Mouse (Mus musculus): Measurements from ENCODE around the gene Col26a1. TPM values are rescaled to one million over a fixed set of nuclear protein-coding genes. Genes with fewer than 3 reads are reported as not detected.

The Col26a1 gene
- polyA plus RNA-seq, 1 experiment: 0.03 TPM

DNA sequence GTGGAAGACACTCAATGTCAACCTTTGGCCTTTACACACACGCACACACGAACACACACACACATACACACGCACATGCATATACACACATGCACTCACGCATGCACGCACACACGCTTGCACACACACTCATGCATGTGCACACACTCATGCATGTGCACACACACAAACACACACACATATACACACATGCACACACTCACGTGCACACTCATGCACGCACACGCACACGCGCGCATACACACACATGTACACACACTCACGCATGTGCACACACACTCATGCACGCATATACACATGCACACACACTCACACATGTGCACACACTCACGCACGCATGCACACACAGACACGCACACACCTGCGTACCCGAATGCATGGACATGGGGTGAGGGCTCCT is 130.9 kb downstream of the Col26a1 start:
- no peak for TF ChIP-seq GATA1 (IDR thresholded peaks at IDR 0.05; ENCODE audit: low read length)

DNA sequence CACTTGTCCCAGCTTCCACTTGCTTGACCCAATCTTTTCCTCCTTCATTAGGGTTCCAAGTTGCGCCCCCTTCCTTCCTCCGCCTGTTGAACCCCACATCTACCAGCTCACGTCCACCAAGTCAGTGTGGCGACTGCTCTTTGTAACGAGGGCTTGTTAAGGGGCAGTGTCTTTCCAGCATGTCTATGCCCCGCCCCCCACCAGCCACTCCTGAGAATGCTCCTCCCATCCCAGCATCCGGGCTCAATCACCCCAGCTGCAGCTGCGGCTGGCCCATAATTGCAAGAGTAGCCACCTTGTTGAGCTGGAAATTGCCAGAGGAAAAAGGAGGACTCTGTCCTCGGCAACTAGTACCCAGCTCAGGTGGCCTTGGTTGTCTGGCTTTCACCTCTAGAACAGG is 136.4 kb downstream of the Col26a1 start:
- no peak for TF ChIP-seq GATA1 (IDR thresholded peaks at IDR 0.05; ENCODE audit: low read length)

DNA sequence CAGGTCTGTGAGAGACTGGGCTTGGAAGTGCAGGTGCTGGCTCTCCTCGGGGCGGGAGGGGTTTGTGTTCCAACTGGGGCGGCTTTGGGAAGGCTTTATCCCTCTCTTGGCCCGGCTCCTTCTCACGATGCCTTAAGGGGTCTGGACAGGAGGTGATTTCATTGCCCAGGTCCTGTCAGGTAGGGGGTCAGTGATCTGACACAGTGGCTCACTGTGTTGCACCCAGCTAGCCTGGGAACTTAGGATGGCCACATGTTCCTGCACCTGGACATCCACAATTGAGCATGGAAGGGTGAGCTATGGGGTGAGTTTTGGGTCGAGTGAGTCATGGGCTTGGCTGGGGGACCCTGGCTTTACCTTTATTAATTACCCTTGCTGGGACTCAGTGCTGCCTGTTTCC is 144.1 kb downstream of the Col26a1 start:
- no peak for TF ChIP-seq GATA1 (IDR thresholded peaks at IDR 0.05; ENCODE audit: low read length)

DNA sequence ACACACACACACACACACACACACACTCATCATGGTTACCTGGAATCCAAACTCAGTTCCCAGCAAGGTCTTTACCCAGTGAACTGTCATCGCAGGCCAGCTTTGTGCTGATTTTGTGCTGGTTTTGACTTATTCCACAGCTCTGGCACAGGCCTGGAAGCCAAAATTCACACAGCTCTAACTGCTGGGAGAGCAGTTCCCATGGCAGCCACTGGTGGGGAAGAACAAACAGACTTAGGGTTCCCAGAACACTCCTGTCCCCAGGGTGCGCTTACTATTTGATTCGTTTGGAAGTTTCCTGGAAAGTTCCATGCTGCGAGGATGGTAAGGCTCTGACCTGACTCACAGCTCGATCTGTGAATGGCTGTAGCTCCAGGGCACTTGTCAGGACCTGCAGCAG is 161.4 kb downstream of the Col26a1 start:
- TF ChIP-seq GATA1 (IDR thresholded peaks at IDR 0.05; ENCODE audit: low read length): no peak

DNA sequence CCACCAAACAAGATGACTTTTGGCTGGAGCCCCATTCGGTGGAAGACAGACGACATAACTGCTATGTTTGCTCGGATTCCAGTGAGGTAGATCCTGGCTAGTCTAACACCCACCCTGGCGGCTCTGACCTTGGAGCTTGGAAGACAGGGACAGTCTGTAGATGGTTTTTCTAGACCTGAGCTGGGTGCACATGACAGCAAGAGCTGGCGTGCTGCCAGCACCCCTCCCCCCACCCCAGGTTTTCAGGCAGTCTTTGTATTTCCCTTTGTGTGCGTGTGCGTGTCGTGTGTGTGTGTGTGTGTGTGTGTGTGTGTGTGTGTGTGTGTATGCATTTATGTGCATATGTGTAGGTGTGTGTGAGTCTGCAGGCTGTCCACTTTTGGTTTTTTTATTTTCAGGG is 164.4 kb downstream of the Col26a1 start:
- TF ChIP-seq GATA1 (IDR thresholded peaks at IDR 0.05; ENCODE audit: low read length): no peak

DNA sequence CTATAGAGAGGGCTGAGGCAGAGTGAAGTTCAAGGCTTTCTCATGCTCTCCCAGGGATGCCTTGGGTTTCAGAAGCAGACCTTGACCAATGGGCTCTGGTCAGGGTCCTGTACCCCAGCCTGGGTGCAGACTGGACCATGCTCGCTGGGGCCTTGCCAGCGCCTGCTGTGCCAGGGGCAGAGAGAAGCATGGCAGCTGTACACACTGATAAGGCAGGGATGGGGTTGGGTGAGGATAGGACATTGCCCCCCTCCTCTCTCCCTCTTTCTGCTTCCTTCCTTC is 165.5 kb downstream of the Col26a1 start:
- TF ChIP-seq GATA1 (IDR thresholded peaks at IDR 0.05; ENCODE audit: low read length): no peak

DNA sequence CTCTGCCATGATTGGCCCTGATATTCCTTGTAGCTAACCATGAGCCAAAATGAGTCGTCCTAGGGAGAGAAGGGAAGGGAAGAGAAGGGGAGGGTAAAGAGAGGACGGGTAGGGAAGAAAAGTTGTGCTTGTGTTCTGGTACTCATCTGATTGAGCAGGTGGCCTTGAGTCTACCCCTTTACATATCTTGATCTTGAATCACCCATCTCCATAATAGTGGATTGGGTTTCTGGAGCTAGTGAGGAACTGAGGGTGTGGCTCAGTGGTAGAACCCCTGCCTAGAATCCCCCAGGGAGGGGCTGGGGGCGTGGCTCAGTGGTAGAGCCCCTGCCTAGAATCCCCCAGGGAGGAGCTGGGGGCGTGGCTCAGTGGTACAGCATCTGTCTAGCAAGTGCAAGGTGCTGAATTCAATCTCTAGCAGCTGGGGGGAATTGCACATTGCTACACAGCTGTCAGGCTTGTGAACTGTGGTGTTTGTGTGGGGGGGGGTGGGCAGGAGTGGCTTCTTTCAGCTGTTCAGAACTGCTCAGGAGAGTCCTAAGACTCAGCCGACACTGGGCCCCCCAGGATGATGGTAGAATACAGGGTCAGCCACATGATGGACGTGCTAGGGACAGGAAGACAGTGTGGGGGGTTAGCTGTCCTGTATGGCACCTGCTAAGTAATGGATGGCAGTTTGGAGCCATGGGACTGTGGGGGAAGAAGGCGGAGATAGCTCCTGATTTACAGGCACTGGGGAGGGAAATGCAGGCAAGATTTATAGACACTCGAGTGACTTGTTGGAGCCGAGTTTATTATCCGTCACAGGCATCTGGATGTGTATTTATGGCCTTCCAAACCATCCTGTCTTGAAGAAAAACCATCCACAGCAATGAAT is 166.1 kb downstream of the Col26a1 start:
- no peak for TF ChIP-seq GATA1 (IDR thresholded peaks at IDR 0.05; ENCODE audit: low read length)

DNA sequence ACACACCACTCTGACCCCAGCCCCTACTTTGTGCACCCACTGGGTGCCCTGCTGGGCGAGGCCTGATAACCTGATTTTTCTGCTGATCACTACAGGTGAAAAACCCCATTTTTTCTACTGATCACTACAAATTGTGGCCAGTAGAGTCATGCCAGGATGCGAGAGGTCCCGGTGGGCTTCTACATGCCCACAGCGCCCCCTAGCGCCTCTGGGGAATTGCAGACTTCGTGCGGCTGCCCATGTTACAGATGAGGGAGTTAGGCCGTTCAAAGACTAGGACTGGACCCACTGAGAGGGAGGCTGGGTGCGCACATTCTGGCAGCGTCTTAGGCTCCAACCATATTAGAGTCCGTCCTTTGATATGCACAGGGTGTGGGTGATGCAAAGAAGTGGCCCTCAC is 168.1 kb downstream of the Col26a1 start:
- TF ChIP-seq GATA1 (IDR thresholded peaks at IDR 0.05; ENCODE audit: low read length): no peak

DNA sequence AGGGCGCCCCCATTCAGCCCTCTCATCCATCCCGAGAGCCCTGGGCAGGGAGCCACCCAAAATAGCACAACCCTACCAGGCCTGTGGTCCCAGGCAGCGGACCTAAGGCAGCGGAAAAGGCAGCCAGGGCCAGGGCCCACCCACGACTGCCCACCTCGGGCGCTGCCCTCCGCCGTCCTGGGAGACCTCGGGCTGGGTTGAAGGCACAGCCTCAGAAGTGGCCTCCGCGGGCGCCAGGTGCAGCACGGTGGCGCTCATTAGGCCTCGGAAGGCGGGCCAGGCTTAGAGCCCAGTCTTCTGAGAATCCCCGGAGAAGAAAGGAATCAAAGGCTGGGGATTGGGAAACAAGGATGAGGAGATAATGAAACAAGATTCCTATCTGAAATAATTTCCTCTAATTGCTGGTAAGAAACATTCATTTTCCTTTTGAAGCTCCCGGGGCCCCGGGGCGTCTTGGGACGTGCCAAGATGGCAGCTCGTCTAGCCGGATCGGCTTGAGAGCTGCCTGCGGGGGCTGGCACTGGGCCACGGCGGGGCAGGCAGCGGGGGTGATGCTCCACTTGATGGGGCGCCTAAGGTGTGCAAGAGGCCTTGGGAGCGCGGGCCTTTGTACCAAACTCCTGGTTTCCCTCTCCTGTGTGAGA is 168.7 kb downstream of the Col26a1 start:
- no peak for TF ChIP-seq GATA1 (IDR thresholded peaks at IDR 0.05; ENCODE audit: low read length)

DNA sequence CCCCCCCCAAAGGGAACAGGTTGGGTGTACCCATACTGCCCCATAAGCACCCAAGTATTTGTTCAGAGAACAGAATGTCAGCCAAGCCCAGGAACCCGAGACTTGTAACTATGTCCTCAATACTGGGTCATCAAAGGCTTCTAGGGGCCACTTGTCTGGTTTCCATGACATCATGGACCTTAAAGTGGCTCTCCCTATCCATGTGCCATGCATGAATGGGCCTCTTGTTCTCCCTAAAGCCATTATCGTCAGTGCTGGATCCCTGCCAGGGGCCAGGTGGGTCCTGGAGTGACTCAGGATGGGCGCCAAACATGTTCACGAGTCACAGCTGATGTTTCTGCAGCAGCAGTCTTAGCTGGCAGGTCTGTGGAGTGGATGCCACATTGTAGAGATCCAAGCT is 172.3 kb downstream of the Col26a1 start:
- no peak for TF ChIP-seq GATA1 (IDR thresholded peaks at IDR 0.05; ENCODE audit: low read length)

DNA sequence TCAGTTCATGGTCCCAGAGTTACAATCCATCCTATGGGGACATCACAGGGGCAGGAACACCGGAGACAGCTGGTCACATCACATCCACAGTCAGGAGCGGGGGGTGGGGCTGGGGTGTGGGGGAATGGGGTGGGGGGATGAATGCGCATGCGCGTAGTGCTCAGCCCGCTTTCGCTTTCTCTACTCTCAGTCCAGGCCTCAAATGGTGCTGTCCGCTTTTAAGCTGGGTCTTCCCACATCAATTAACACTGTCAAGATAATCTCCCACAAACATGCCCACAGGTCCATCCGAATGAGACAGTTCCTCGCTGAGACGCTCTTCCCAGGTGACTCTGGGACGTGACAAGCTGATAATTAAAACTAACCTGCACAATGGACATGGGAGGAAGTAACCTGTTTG is 174.9 kb downstream of the Col26a1 start:
- TF ChIP-seq GATA1 (IDR thresholded peaks at IDR 0.05; ENCODE audit: low read length): no peak

DNA sequence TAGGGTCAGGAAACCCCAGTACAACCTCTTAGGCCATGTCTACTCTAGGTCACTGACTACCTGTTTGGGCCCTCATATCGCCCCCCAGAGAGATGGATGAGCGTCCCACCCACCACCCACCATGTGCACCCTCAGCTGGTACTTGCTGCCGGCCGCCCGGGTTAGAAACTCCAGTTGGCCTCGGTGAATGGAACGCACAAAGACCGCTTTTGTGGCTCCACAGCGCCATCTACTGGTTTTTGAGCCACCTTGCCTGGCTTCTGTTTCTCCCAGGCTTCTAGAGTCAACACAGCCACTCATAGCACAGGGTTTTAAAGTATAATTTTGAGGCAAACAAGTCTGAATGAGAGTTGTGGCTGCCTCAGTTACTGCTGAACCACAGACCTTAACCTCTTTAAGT is 176.2 kb downstream of the Col26a1 start:
- TF ChIP-seq GATA1 (IDR thresholded peaks at IDR 0.05; ENCODE audit: low read length): no peak

DNA sequence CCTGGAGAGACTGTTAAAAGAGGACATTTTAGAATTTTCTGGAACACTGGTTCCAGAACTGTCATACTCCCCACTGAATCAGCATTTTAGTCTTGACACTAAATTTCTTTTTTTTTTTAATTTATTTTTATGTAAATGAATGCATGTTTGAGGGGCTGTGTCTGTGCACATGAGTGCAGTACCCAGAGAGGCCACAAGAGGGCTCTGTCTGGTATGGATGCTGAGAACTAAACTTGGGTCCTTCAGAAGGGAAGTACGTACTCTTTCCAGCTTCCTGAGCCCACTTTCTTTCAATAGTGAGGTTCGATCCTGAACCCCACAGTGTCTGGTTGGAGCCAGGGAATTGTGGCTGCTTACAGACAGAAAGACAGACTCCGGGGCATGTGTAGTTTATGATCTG is 177.5 kb downstream of the Col26a1 start:
- no peak for TF ChIP-seq GATA1 (IDR thresholded peaks at IDR 0.05; ENCODE audit: low read length)

DNA sequence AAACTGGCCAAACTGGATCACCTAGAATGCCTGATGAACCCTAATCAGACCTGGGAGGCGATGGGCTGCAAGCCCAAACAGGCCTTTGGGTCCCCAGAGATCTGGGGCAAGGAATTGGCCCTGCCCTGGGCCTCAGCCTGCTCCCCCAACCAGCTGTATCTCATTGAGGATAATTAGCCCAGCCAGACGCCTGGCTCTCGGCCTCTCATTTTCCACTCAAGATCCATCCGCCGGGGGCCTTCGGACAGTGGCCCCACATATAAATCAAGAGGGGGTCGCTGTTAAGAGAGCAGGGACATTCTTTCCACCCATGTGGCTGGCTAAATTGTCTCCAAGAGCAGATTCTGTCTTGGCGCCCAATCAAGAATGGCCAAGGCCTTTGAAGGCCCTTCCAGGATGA is 178.9 kb downstream of the Col26a1 start:
- no peak for TF ChIP-seq GATA1 (IDR thresholded peaks at IDR 0.05; ENCODE audit: low read length)

DNA sequence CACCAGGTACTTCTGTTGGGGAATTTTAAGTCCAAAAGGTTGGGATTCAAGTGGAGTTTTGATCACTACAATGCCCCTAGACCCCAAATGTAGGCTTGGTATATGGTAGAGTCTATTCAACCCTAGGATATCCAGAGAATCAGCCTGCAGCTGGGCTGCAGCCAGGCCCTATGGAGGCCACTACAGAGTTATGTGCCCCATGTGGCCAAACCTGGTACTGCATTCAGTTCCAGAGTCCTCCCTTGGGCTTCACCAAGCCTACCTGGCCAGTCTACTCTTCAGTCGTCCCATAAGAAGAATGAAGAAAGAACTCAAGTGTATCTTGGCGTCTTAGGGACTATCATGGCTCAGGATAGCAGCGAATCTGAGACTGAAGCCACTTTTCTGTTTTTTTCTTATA is 179.3 kb downstream of the Col26a1 start:
- TF ChIP-seq GATA1 (IDR thresholded peaks at IDR 0.05; ENCODE audit: low read length): no peak

DNA sequence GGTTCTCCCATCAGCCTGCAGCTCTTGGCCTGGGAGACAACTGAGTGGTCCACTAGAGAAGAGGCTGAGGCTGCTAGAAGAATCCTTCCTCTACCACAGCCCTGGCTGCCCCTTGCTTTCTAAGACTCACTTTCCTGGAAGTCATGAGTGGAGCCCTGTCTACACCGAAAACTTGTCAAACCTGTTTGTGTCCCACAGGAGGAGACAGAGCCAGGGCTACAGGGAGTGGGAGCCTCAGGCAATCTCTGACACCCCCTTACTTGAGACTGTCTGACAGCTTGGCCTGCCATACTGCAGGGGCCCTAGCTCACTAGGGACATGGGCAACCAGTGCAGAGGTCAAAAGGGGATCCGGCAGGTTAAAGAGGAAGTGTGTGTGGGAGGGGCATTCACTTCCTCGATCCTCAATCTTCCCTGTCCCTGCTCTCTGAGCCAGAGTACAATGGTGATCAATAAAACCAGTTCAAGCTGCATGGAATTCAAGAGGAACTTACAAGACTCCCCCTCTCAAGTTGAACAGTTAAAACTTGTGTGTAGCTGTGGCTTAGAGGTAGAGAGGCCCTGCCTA is 180.8 kb downstream of the Col26a1 start:
- no peak for TF ChIP-seq GATA1 (IDR thresholded peaks at IDR 0.05; ENCODE audit: low read length)

DNA sequence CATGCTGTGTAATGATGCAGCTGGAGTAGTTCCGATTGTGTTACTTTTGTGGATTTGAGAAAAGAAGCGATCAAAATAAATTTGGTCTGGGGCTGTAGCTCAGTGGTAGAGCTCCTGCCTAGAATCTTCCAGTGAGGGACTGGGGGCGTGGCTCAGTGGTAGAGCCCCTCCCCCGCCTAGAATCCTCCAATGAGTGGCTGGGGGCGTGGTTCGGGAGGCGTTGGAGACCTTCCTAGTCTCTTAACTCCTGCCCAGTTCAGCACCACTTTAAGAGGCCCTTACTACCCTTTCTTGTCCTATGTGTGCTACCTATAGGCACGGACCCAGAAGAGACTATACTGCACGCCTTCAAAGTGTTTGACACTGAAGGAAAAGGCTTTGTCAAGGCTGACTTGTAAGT is 185.4 kb downstream of the Col26a1 start:
- TF ChIP-seq GATA1 (IDR thresholded peaks at IDR 0.05; ENCODE audit: low read length): no peak
